Mouse (Mus musculus) NIH3T3 (cell line): ENCODE measurements around the gene Rnasel.
"Not testable (repeated sequence)": the region's sequence is repeated elsewhere in the genome, so short reads cannot be mapped to it uniquely, and the experiment has no call there.

Experiments
- DNase-seq: peaks from one replicate; pipeline ENCODE4 v3.0.0-alpha.2; 2012; ENCODE audit warnings: low read depth

Gene Rnasel

DNA sequence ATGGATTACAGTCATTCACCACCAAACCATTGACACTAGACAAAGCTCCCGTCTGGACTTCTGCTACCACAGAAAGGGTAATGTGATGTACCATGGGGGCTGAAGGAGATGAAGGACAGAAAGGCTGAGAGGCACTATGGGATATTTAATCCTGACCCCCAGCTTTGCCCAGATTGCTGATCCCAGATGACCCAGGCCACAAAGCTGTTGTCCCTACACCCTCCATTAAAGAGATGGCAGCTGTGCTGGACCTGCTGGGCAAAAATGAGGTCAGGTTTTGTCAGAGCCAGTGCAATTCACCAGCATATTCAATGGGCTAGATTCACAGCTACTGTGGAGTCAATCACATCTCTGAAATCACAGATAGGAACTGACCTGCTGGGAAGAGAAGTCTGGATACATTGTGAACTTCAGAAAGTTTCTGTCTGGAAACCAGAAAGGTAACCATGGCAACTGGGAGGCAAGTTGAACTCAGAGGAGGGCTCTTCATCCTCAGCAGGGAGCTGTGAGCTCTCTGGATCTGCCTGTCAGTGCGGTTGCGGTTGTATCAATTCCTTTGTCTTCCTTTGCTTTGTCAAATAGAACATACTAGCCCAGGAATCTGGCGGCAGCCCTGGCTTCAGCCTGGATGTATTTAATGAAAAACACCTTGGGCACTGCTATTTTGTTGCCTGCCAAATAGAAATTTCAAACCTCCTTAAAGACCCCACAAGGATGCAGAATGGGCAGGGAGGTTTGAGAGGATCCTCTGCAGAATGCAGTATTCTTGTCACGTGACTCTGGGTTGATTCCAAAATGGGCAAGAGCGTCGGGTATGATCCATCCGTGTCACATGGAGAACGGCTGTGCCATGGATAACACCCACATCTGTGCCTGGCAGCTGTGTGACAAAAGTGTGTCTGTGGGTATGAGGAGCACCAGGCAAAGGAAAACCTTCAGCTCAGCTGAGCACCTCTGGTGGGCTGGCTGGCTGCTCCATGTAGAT lies 11.8 kb upstream of the Rnasel start:
- no peak for DNase-seq

DNA sequence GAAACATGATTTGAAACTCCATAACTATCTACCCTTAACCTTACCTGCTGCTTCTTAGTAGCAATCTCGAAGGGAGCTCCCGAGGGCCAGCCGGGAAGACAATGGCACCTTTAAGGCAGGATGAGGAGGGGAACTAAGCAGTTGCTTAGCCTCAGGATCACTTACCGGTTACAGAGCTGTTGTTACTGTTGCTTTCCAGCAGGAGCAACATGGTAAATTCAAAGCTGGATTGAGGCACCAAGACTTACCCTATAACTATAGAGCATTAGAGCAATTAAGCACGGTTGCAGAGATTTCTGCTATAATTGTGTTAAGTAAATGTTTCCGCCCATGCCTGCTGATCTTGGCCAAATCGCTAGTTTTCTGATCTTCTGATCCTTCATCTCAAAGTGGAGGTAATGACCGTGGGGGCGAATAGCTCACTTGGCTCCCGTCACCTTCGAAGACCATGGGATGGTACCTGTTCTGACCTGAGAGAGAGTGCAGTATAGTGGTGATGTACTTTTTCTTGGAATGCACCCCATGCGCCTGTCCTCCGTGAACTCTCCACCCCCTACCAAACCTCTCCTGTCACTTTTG lies 9.7 kb upstream of the Rnasel start:
- no peak for DNase-seq

DNA sequence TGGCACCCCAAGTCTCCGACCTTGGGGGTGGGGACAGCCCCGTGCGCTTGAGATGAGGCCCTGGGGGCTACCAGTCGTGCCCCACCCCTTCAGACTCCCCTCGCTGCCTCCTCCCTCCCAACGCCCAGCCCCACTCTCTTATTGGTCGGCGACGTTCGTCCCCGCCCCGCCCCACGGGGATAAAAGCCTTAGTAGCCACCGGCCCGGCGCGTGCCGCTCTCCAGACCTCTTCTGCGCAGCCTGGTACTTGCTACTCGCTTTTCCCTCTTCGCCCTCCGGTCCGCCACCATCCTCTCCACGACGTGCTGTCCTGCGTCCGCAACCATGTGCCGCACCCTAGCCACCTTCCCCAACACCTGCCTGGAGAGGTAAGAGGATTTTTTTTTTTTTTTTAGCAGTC lies 9.1 kb upstream of the Rnasel start, which contains the start of gene Rgs16:
Rgs16 (plus strand) TSS at position 205 of the 400 bp plus-strand sequence.
- DNase-seq: peak; percentile 95

DNA sequence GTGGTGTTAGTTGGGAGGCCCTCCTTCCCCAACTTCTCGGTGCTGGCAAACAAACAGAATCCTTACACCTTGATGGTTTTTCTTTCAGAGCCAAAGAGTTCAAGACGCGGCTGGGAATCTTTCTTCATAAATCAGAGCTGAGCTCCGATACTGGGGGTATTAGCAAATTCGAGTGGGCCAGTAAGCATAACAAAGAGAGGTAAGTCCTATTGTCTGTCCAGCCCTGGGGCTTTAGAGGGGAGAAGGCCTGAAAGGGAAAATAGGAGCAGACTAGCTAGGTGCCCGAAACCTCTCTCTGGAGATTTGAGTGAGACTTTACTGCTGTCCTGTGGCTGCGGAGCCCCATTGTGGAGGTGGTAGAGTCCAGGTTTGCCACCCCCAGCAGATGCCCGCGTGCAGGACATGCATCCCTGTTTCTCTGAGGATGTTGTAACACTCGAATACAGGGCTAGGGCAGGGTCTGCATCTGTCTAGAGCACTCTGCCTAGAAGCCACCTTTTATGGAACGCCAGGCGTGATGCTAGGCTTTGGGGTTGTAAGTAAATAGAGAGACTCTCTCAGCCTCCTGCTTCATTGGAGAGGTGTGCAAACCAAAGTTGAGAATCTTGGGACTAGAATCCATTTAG lies 8.3 kb upstream of the Rnasel start:
- DNase-seq: peak; percentile 27

DNA sequence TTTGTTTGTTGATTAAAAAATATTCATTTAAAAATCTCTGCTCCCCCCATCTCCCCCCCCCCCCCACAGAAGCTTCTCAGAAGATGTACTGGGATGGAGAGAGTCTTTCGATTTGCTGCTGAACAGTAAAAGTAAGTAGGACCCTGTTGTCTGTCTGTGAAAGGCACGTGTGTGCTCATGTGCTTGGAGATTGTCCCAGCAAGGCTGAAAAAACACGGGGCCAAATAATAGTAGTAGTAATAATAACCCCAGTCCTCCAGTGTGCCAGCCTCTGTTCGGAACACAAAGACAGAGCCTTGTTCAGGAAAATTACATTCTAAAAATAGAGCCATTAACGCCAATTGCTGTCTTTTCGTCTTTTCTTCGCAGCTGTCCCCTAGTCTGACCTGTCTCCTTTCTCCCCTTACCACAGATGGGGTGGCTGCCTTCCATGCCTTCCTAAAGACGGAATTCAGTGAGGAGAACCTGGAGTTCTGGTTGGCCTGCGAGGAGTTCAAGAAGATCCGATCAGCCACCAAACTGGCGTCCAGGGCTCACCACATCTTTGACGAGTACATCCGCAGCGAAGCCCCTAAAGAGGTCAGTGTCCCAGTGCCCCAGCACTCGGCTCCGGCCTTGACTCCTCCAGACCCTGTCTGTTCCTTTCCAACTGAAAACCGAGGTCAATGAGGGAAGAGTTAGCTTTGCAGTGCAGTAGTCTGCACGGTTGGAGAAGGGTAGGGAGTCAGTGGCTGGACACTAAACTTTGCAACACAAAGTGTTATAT lies 7.5 kb upstream of the Rnasel start:
- DNase-seq: peak; percentile 47

DNA sequence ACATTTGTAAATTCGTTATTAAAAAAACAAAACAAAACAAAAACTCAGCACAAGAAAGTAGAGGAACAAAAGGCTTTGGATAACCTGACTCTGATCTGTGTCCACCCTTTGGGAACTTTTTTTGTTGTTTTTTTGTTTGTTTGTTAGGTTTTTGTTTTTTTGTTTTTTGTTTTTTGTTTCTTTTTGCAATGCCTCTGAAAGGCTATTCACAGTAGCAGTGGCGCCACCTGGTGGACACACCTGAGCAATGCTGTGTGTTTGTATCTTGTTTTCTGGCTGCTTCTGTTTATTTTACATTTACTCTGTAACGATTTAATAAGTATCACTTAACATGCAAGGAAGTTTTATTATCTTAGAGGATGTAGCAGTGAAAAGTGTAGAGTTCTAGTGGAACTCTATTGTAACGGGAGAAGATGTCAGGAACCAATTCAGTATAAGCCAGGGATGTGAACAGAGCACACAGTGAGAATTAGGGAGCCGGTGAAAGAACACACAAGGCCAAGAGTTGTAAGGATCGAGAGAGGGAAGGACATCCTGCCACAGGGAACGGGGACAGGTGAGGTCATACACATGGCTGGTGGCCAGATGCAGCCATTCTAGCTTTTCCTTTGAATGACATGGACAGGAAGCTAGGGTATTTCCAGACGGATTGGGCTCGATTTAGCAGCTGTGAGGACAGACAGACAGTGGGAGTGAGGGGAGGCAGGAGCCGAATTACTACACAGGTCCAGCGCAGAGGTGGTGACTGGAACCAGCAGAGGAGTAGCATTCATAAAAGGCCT lies 6.7 kb upstream of the Rnasel start:
- DNase-seq: peak; percentile 93

DNA sequence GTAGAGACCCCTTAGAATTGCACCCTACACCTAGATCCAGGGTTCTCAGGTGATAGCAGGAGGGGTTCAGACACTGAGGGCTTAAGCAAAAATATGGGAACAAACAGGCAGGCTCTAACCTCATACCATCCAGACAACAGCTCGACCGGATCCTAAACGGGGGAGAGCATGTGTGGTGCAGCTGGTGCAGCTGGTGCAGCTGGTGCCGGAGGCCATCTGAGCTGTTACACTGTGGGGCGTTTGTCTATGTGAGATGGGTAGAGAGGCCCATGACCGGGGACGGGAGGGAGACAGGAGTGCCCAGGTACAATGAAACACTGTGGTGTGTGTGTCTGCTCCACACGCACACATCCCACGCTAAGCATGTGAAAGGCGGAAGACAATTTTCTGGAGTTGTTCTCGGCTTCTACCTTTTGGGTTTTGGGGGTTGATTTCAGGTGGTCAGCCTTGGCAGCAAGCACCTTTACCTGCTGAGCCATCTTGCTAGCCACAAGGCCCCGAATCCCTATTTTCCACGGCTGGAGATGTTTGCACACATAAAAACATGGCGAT lies 3.0 kb upstream of the Rnasel start:
- DNase-seq: no peak

DNA sequence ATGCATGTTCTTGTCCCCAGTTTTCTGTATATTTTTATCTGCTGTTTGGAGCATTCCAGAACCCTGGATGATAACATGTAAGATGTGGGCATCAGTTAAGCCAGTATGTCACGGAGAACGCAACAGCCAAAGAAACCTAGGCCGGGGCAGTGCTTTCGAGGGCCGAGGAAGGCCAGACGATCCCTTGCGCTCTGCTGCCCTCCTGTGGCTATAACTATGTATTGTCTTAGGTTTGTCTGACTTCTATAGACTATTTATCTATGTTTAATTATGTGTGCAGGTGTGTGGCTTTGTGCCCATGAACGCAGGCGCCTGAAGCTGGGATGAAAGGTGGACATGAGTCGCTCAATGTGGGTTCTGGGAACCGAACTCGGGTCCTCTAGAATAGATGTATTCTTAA lies 2.5 kb upstream of the Rnasel start:
- peak; percentile 89 for DNase-seq

DNA sequence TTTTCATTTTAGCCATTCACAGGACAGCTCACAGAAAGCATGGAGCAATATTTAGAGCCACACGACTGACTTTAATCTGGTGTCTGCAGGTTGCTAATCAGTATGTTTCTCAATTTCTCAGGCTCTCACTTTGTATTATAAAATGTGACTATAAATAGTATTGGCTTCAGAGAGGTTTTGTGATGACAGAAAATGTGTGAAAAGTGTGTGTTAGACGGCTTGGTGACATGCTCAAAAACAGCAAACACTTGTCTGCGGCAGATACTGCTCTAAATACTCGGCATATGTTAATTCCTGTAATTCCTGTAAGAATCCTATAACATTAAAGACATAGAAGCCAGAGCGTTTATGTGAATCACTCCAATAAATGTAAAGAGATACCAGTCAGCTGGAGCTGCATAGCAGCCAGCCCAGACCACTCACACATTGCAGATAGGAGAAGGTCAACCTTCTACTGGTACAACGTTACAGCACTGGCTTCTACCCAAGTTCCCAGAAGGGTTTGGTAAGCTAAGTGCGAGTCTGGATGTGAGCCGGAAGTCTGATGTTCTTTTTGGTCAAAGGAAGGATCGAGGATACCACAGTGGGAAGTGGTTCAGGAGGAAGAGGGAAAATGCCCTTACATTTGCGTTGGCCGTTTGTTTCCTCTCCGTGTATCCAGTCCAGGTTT lies 1.2 kb upstream of the Rnasel start:
- no peak for DNase-seq

DNA sequence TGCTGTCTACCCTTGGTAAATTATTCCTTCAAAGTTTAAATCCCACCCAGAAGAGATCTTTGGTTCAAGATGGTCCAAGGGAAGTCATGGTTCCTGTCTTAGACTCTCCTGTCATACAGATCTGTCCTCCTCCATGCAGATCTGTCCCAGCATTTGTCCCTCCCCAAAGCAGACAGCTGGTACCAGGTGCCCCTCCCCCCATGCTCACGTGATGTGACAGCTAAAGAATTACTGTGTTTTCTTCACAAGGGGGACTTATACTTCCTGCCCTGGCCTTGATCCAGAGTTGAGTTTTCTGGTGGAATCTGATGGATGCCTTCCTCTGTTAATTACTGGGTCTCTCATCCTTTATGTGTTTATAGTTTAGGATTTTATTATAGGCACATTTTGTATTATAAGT lies 677 bp upstream of the Rnasel start:
- DNase-seq: peak; percentile 36

DNA sequence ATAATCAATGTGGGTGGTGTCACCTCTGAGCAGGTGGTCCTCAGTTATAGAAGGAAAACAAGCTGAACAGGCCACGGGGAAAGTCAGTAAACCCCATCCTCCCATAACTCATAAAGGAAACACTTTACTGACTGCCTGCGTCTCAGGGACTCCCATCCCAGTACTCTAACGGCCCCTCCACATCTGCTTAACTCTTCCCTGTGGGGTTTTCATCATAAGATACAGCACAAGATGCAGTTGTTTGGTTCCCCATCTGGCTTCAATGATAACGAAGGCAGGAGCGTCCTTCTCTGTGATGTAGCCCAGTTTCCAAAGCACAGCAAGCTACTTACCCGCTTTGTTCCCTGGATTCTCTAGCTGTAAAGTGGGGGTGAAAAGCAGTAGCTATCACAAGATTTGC lies 828 bp downstream of the Rnasel start:
- no peak for DNase-seq

DNA sequence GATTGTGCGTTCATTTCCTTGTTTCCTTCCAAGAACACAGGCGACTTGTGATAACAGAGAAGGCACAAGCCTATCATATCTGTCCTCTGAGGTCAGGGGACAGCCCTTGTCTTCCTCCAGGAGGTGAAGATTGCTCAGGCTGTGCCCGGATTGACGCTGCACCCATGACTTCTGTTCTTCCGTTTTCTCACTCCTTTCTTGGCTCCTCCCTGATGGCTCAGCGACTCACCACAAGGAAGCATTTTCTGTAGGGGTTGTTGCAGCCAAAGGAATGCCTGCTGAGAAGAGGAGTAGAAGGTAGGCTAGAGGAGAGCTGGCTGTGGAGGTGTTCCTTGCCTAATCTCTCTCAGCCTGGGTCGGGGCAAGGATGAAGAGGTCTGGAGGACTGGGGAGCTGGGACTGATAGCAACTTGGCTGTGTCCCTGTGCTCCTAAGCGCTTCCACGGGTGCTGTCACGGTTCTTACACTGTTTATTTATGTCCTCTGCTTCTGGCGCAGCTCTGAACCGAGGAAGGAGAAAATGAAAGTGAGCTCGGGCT lies 2.6 kb downstream of the Rnasel start:
- peak; percentile 60 for DNase-seq

DNA sequence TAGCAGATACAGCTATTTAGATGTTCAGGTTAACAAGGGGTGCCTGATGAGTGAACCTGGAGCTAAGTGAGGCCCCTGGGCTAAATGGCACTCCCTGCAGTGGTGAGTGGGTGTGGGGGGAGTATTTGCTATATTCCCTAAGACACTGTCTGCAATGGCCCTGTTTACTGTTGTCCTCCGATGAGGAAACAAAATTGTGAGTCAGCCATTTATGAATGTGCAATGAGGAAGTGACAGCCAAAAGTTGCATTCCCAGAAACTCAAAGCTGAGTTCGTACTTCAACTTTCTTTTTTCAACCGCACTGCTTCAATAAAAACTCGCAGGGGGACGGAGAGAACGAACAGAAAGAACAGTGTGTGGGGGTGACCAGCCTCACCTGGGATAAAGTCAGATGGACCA lies 3.3 kb downstream of the Rnasel start:
- no peak for DNase-seq

DNA sequence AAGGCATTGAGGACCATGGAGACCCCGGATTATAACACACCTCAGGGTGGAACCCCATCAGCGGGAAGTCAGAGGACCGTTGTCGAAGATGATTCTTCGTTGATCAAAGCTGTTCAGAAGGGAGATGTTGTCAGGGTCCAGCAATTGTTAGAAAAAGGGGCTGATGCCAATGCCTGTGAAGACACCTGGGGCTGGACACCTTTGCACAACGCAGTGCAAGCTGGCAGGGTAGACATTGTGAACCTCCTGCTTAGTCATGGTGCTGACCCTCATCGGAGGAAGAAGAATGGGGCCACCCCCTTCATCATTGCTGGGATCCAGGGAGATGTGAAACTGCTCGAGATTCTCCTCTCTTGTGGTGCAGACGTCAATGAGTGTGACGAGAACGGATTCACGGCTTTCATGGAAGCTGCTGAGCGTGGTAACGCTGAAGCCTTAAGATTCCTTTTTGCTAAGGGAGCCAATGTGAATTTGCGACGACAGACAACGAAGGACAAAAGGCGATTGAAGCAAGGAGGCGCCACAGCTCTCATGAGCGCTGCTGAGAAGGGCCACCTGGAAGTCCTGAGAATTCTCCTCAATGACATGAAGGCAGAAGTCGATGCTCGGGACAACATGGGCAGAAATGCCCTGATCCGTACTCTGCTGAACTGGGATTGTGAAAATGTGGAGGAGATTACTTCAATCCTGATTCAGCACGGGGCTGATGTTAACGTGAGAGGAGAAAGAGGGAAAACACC lies 4.7 kb downstream of the Rnasel start:
- no peak for DNase-seq

DNA sequence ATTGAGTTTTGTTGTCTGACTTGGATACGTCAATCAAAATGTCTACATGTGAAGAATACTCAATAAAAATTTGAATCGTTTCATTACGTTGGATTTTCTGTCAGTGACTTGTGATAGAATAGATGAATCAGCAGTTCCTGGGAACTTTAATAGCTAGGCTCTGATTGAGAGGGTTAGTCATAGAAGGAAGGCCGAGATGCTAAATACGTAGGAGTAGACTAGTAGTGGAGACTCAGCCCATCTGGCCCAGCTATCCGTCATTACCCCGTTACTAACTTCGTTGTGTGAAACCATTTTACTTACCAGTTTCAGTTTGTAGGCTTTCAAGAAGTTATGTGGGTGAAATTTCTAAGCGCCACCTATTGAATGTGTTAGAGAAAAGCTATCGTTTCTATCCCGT lies 14.9 kb downstream of the Rnasel start:
- DNase-seq: no peak

DNA sequence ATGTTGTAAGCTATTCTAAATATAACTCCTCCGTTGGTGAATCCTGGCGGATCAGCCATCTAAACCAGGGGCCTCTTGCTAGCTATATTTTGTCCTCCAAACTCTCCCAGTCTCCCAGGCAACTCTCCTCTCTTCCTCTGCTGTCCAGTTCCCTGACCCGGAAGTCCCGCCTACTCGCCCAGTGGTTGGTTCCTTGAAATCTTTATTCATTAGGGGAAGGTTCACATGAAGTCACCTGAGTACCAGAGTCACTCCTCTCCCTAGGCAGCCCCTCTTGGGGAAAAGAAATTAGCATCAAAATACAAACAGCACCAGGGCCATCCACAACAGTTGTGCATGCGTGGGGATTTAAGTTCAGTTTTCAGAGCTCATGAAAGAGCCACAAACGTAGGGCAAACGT lies 17.1 kb downstream of the Rnasel start:
- DNase-seq: no peak

DNA sequence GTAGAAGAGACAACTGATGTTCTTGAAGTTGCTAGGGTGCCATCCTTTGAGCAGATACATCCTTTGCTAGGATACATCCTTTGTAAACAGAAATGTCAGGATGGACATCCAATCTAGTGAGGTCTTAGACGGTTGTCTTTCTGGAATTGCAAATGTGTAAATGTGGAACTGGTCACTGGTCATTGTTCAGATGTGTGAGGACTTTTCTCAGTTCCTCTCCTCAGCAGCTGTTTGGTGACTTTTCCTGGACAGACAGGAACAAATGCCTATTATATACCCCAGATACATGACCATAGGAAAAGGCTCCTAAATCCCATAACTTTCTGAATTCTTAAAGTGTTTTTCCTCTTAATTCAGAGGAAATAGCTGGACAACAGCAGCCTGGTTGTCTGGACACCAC lies 18.1 kb downstream of the Rnasel start:
- DNase-seq: no peak

DNA sequence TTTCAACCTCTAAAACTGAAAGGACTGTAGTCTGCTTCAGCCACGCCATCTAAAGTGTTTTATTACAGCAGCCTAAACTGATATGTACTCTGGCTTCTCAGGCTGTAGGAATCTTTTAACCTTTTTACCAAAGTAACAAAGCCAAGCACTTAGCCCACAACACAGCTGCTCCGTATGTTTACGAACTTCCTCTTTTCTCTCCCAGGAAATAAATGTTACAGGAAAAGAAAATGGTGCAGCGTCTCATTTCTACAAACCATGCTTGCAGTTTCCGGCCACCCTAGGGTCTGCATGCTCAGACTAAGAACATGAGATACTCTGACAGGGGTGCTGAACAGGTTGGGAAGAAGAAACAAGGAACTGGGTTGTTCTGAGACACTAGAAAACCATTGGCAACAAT lies 19.2 kb downstream of the Rnasel start:
- DNase-seq: no peak

DNA sequence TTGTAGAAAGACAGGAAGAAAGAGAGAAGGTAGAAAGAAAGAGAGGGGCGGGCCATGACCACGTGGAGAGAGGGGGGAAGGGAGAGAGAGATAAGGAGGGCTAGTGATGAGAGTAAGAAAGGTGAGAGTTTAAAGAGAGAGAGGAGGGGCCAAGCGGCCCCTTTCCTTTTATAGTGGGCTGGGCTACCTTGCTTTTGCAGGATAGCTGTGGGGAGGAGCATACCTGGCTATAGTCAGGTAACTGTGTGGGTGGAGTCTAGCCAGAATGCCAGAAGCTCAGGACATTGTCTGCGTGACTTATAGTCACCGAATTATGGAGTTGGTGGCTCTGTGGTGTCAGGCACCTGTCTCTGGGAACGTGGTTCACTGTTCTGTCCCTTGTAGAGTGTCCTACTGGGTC lies 20.3 kb downstream of the Rnasel start:
- not testable (repeated sequence) for DNase-seq
